Mouse (Mus musculus) heart, postnatal 36 days (tissue): ENCODE data around the gene Mul1. TPM values are rescaled to one million over a fixed set of nuclear protein-coding genes. Genes with fewer than 3 reads are reported as not detected.

Source experiments
- total RNA-seq, 2 experiments: library from RNA; stranded (reverse); gene quantifications; 2 replicates each; pipeline ENCODE4 v1.2.3; 2021

Gene Mul1
- total RNA-seq, 2 experiments from 2014 or later: 75.2 to 79.0 TPM

Other genes with a start within 250 kb of the Mul1 start
- 10 to 100 TPM; 77.5 to 87.7 TPM for gene Hp1bp3, start 218.4 kb upstream of the Mul1 start, total RNA-seq
- not detected for gene Sh2d5, start 184.3 kb upstream of the Mul1 start, total RNA-seq
- gene Kif17, start 184.2 kb upstream of the Mul1 start, total RNA-seq: under 1 TPM in 1 of 2 experiments, not detected in 1; 0.08 TPM
- 10 to 100 TPM; 63.7 to 64.2 TPM for gene Ddost, start 129.9 kb upstream of the Mul1 start, total RNA-seq
- 100 to 1,000 TPM; 629 to 755 TPM for gene Pink1, start 108.4 kb upstream of the Mul1 start, total RNA-seq
- gene Cda, start 66.7 kb upstream of the Mul1 start, total RNA-seq: 1 to 10 TPM in 1 of 2 experiments, under 1 TPM in 1; 0.65 to 2.1 TPM
- not detected for gene Fam43b, start 38.1 kb upstream of the Mul1 start, total RNA-seq
- gene Camk2n1, start 19.6 kb downstream of the Mul1 start, total RNA-seq: 10 to 100 TPM in 1 of 2 experiments, 1 to 10 TPM in 1; 9.9 to 11.0 TPM
- not detected for gene Vwa5b1, start 201.2 kb downstream of the Mul1 start, total RNA-seq